Mouse (Mus musculus): ENCODE measurements around the gene Perm1.

The Perm1 gene

DNA sequence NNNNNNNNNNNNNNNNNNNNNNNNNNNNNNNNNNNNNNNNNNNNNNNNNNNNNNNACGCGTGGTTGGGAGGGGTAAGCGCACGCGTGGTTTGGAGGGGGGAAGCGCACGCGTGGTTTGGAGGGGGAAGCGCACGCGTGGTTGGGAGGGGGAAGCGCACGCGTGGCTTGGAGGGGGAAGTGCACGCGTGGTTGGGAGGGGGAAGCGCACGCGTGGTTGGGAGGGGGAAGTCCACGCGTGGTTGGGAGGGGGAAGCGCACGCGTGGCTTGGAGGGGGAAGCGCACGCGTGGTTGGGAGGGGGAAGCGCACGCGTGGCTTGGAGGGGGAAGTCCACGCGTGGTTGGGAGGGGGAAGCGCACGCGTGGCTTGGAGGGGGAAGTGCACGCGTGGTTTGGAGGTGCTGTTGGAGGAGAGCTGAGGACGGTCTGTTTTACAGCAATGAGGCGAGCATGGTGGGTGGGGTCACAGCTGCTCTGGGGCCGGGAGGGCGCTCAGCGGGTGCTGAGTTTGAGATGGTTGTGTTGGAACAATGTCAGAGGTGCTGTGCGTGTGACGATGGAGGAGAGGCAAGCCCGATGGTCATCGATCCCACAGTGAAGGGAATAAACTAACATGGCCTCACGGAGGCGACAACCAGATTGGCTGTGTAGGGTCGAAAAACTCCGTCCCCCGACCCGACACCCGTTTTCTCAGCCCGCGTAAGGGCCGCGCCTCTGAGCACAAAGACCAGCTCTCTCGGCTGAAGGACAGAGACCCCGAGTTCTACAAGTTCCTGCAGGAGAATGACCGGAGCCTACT, 21.2 kb downstream of the Perm1 start:
- no peak for DNase-seq (ENCODE audit: low read depth in 1 of 2, low spot score in 2 of 2)

DNA sequence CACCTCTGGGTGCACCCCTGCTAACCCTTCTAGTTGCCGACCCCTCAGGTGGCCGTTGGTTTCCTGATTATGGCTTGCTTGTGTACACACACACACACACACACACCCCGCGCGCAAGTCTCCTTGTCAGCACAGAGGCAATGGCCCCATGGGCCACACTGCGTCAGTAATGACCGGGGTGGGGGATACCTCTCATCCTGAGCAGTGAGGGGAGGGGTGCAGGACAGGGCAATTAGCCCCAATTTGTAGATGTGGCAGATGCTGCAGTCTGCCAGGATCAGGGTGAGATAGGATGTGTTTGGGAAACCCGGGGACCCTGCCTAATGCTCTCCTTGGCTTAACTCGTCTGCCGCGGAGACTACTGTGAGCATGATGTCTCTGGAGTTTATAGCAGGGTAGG, 33.9 kb downstream of the Perm1 start:
- no peak for DNase-seq (ENCODE audit: low read depth in 1 of 2, low spot score in 2 of 2)

DNA sequence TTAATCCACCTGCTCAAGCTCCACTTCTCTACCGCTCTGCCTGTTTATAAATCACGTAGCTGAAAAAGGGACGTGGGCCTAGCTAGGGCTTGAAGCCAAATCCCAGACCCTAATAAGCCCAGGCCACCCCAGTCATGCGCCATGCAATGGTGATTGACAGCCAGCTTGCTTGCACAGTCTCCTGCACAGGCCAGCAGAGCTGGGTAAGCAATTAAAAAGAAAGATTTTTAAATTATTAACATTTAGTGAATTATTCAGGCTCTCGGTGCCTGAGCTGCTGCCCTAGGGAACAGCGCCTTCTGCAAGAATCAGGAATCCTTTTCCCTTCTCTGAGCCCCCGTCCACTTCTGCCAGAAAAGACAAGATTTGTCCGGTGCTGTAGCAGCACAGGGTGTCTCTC, 35.4 kb downstream of the Perm1 start:
- no peak for DNase-seq (ENCODE audit: low read depth in 1 of 2, low spot score in 2 of 2)

DNA sequence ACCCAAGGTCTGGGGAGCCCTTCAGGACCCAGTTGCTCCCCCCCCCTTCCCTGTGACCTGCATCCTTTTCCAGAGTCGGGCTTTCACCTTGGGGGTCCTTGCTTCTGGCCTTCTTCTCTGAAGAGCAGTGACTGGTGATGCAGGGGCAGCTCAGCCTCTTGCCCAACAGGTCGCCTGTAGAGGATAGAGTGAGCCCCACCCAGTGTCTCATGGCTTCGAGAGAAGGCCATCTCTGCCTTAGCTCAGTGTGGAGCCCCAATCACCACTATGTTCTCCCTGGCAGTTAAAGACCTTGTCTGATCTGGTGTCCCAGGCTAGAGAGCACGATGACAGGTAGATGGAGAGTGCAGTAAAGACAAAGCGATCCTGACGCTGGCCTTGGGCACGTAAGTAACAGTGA, 36.5 kb downstream of the Perm1 start:
- DNase-seq (ENCODE audit: low read depth in 1 of 2, low spot score in 2 of 2) = no peak

DNA sequence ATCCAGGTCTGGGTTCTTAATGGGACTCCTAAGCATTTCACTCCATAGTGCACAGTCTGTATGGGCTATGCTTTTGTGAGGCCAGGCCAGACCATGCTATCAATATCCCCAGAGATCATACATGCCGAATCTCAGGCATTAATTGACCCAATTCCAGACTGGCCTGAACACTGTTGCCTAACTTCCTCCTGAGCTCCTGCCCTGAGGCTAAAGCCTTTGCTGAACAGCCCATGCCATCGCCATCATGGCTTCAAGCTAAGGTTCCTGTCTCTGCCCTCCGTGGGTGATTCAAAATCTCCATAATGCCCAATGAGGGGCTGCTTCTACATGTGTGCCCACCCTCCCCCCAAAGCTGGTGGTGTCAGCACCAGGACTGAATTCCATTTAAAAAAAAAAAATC, 37.0 kb downstream of the Perm1 start:
- DNase-seq (ENCODE audit: low read depth in 1 of 2, low spot score in 2 of 2) = no peak

DNA sequence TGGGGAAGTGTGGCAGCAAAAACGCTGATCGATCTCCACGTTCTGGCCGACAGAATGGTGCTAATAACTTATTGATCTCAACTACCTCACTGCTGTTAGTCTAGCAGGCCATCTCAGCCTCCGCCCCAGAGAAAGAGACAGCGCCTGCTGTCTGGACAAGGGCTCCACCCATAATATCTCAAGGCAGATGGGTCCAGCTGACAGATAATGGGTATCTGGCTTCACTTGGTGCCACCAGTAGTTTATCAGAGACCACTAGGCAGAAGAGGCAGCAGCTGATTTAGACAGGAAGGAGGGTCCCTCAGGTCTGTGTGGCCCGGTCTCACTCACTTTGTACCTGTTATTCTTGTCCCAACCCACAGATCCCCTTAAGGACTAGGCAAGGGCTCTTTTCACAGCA, 37.4 kb downstream of the Perm1 start:
- DNase-seq (ENCODE audit: low read depth in 1 of 2, low spot score in 2 of 2) = no peak

DNA sequence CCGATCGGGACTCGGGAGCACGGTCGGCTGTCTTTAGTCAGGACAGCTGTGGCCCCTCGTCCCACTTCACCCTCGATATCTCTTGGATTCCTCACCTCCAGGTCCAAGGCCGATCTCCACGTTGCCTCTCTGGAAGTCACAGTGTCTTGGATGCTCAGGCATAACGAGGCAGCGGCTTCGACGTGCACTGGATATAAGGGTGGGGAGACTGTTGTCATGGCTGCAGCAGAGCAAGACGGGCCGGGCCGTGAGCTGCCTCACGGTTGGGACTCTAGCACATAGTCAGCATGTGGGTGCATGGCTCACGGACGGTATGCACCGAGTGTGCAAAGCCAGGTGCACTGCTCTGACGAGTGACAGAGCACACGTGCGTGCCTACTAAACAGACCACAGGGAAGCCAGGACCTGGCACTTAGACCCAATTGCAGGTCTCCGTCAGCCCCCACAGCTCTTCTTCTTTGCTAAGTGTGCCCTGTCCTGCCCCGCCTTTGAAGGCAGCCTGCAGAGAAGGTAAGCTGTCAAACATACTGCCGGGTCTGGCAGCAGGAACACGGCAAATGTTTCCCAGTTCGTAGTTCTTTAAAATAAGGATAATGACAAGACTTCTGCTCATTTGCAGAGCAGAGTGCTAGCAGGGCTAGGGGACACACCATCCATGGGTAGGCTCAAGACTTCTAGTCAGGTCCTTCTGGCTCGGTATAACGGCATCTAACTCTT, 38.9 kb downstream of the Perm1 start:
- no peak for DNase-seq (ENCODE audit: low read depth in 1 of 2, low spot score in 2 of 2)

DNA sequence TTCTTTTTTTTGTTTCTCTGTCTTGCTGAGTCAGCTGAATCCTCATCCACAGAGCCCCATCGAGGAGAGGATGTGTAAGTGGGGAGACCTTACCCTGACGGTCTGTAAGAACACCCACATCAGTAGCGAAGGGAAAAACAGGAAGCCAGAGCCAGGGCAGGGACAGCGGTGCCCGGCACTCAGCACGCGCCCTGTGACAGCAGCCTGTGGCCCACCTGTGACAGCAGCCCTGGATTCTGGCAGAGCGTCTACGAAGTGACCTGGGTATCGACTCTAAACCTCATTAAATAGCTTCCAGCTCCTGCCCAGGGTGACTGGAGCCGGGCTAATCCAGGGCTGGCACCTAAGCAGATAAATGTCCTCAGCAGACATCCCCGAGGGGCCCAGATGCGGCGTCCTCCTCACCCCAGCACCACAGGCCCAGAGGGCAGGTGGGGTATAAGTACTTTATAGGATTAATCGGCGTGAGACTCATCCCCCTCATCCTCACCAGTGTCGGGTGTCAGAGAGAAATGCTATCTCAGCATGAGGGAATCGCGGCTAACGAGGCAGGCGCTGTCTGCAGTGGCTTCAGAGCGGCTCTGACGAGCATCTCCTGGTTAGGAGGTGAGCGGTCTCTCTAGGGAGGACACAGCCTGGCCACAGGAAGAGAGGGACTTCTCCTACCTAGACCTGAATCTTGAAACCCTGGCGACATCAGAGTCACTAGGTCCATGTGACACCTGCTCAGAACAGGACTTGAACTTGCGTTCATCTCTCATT, 39.6 kb downstream of the Perm1 start, which contains the start of gene Samd11:
TSS of gene Samd11 (minus strand) at position 580 of the 762 bp plus-strand sequence.
- DNase-seq (ENCODE audit: low read depth in 1 of 2, low spot score in 2 of 2) = no peak

Measured in monocyte, adult 2 months (primary cell).